Mouse (Mus musculus) monocyte, adult 5-6 weeks (primary cell): Measurements from ENCODE around the gene Ap3b2. TPM values are rescaled to one million over a fixed set of nuclear protein-coding genes. Genes with fewer than 3 reads are reported as not detected.

Source experiments
- ATAC-seq: fragments of 153-309, 156-312 bp; replicated peaks from 2 replicates; pipeline ENCODE4 v1.8.0; 2017; ENCODE audit warnings: mild to moderate bottlenecking; ENCODE audit not compliant: low TSS enrichment, insufficient number of reproducible peaks, severe bottlenecking, poor library complexity, low FRiP score
- total RNA-seq: library from RNA; stranded (forward); fragments of 200-1000, 200-491, 200-594 nt; gene quantifications from 3 replicates; pipeline ENCODE4 v1.2.3, GENCODE M21; 2017

Ap3b2 gene
- not detected in 3 replicates for total RNA-seq

DNA sequence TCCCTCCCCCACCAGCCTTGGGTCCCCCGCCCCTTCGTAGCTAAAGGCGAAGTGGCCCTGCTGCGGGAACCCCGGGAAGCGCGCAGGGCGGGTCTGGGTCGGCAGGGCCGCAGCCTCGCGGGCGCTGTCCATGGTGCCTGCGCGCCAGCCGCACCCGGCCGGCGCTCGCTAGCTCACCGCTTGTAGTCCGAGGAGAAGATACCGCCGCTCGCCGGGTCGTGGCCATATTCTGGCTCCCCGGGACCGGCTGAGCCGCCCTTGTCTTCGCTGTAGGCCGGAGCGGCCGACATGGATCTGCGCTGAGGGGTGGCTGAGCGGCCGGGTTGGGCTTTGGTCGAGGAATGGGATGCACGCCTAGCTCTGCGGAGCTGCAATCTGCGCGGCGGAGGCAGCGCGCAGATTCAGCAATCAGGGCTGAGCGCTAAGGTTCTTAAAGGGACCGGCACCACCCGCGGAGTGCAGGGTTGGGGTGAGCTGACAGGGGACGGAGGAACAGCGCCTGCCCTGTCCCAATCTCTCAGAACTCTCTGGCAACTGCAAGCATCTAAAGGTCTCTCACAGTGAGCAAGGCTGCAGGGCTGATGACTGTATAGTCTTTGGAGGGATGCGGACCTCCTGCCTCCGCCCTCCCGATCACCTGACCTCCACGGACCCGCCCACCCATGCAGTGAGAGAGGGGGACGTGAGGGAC, at the start of gene Ap3b2:
Ap3b2 (minus strand) TSS at position 595 of the 691 bp plus-strand sequence.
- ATAC-seq = no peak

DNA sequence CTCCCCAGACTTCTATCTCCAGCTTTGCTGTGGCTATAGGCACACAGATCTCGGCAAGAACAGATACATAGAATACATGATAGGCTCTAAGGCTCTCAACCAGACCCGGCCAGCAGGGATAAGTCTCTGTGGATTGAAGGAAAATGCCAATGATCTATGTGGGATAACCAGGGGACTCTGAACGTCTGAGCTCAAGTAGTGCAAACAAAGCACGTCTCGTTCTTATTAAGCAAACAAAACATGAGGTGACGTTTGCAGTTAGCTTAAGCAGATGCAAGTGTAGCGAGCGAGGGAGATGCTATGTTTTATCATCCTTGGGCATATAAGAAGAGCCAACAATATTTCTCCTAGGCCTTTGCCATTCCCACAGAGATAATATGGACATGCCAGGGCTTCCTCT, 49.2 kb upstream of the Ap3b2 start:
- no peak for ATAC-seq

DNA sequence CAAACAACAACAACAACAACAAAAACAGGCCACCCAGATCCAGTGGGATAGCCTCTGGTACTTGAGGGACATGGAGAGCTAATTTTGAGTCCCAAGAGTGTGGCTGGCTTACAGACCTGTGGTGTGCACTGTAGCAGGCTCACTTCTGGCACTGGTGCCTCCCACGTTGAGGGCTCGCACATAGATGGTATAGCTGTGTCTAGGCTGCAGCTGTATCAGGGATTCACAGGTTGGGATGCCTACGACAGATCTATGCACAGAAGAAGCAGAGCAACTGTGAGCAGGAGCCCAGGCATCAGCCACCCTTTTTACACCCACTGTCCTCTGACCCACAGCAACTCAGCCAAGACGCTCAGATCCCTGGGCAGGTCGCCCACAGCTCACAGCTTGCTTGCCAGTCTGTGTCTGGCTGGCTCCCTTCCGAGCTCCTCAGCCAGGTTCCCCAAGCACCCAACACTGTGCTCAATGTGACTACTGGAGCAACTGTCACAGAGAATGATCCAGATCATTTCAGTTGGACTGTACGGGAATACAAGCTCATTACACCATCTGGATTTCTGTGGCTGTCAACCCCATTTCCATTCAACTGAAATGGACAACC, 48.3 kb upstream of the Ap3b2 start:
- no peak for ATAC-seq

DNA sequence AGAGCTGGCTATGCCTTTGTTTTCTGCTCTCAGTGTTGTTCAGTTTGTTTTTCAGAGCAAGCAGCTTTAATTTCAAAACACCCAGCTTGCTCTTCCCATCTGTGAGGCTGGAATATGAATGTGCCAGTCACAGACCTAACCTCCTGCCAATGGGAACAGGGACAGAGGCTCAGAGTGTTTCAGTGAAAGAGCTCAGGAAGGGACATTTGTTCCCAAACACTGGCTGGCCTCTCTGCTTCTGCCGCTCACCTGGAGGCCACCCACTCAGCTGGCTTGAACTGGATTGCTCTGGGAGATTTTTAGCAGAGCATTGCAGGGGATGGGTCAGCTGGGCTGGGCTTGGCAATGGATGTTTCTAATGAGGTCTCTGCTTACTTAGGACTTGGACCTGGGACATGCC, 47.3 kb upstream of the Ap3b2 start:
- ATAC-seq = no peak

DNA sequence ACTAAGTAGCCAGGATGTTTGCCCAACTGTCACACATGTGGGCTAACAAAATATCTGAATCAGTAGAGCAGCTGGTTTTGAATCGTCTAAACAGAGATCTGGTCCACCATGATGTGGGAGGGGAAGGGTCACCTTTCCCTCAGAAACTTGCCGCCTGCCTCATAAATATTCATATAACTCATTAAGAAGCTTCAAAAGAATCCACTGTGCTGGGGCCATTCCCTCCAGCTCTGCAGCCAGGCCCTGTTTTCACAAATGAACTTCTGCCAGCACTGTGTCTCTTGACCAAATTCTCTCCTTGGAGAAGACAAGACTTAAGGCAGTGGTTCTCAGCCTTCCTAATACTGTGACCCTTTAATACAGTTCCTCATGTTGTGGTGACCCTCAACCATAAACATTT, 45.8 kb upstream of the Ap3b2 start:
- no peak for ATAC-seq

DNA sequence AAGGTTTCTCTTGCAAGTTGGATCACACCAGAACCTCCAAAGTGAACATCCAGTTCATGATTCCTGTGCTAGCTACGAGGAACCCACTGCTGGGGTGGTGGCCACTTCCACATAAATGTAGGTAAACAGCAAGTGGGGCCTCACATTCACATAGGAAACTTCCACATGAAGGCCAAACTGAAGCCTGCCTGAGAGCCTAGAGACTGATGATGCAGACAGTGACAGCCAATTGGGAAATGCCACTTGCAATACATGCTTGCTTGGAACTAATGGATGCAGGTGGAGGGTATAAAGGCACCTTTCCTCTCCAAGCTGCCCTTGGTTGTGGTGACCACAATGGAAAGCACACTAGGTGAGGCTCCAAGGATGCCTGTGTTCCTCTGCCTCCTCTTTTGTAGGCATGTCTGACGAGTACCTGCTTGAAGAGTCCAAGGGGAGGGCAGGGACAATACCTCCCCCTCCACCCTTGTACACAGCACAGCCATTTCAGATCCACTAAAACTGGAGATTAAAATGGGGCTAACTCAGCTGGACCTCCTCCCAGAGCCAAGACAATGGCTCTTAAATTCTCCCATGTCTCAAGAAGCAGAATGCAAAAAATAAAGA, 44.4 kb upstream of the Ap3b2 start:
- no peak for ATAC-seq

DNA sequence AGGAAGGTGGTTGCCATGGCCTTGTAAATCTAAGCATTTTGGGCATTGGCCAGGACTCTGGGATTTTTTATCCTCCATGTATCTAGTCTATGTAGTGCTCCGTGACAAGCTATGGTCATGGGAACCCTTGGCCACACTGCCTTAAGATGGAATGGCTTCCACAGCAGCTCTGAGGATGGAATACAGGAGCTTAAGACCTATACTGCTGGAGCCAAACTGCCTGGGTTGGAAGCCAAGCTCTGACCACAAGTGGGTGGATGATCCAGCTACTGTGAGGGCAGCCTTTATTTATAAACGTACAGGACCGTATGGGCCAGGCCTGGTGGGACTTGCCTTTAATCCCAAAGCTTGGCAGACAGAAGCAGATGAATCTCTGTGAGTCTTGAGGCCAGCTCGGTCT, 42.8 kb upstream of the Ap3b2 start:
- ATAC-seq = no peak

DNA sequence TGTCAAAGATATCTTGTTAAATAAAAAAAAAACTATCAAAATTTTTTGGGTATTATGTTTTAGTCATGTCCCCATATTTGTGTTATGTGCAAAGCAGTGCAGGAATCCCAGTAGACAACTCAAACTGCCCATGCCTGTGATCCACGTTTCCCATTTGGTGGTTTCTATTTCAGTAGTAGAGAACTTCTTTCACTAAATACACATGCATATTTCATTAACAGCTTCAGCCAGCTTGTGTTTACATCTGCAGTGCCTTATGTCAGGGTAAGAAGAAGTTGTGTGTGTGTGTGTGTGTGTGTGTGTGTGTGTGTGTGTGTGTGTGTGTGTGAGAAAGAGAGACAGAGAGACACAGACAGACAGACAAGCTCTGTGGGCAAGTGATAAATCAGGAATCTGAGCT, 37.7 kb upstream of the Ap3b2 start:
- no peak for ATAC-seq

DNA sequence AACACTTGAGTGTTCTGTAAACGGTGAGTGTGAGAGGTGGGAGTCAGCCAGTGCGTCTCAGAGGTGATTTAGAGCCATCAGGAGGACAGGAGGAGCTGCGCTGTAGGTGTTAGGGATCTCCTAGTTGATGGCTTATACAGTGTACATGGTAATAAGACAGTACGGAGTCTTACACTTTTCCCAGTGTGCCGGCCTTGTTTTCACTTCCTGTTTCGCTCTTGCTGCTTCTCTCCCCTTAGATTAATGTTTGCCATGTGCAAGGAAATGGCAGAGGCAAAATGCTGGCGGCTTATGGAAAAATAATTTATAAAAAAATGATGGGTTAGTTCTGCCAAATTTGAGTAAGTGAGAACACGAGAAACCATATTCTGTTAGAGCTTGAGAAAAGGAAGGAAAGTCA, 35.2 kb upstream of the Ap3b2 start:
- ATAC-seq = no peak

DNA sequence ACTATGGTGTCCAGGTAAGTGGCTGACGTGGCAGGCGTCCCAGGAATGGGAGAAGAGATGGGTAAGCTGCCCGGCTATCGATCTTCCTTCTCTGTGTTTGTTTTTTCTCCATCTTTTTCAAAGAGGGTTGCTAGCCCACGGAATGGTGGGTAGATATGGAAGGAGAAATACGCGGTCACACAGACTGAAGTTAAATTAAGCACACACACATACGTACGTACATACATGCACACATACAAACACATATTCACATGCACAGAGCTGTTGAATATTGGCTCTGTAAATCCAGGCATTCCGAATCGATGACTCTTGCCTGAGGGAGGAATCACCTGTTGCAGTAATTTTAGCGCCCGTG, 29.9 kb upstream of the Ap3b2 start:
- no peak for ATAC-seq

DNA sequence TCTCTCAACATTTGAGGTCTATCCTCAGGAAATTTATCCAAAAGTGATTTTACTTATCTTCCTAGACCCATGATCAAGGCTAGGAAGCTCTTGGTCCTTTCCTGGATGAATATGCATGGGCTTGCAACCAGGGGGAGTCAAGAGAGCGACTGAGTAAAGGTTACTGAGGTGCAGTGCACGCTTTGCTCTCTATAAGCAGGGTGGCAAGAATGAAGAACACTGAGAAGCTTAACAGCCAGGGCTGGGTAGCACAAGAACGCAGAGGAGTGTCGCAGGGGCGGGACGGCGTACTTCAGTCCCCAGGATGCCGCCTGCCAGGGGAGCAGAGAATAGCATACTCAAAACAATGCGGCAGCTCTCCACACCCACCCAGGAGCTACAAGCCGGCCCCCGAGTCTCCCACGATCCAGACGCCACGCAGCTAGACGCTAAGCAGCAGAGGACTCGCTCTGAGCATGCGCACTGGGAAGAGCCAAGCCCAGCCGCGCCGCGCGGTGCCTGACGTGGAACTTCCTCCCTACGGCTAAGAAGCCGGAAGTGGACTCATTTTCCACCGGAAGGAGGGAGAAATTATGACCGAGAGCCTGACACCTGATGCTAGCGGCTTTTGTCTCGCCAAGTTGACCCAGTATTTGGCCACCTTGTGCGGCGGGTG, 29.4 kb upstream of the Ap3b2 start:
- peak; percentile 98 for ATAC-seq

DNA sequence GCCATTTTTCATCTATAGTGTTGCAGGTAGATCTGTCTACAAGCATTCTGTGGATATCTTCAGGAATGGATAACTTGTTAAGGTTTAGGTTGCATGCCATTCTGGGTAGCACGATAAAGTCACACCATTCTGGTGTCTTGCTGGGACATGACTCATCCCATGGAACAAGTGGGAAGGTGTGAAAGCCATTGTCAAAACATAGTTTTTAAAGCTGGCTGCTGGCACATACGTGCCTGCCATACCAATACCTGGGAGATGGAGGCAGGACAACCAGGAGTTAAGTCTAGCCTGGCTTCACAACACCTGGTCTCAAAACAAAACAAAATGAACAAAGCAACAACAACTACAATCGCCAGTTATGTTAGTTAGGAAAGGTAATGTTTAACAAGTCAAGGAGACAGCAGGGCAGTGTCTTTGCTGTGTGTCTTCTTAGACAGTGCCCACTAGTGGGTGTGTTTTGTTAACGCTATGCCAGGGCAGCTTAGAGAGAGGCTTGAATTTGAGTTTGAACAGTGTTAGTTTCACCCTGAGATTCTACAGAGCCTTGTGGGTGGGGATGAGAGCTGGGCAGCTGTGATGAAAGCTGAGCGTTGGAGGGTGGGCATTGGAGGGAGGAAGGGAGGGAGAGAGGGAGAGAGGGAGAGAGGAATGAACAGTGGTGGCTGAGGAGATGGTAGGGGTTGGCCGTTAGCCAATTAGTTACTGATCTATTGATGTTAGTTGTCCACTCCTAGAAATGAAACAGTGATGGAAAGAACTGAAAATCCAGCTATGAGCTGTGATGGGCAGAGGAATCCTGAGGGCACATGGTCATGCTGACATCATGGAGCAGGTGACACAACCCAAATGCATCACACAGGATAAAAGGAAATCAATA, 22.7 kb upstream of the Ap3b2 start:
- no peak for ATAC-seq

DNA sequence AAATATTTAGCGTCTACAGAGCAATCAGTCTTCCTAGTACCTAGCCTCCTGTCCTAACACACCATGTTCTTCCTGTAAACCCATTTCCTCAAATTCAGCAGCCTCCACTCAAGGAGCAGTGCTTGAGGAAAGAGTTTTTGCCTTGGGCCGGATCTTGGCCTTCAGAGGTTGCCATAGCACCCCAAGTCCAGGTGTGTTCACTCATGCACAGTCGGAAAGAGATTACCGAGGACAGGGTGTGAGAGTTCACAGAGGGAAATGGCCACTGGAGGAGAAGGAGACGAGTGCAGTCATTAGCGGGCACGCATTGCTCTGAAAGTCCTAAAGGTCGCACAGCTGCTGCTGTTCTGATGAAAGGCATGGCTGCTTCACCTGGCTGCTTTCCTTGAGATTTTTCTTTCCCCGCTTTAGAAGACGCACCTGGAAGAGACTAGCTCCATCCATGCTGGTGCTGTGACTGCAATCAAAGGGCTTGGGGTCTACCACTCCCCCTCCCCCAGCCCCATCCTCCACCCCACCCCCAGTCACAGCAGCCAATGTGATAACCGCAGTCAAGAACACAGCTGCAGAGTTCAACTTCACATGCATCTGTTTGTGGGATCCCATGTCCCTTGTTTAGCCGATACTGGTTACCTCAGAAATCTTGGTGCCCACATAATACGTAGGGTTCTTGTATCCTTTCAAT, 21.3 kb upstream of the Ap3b2 start:
- no peak for ATAC-seq

DNA sequence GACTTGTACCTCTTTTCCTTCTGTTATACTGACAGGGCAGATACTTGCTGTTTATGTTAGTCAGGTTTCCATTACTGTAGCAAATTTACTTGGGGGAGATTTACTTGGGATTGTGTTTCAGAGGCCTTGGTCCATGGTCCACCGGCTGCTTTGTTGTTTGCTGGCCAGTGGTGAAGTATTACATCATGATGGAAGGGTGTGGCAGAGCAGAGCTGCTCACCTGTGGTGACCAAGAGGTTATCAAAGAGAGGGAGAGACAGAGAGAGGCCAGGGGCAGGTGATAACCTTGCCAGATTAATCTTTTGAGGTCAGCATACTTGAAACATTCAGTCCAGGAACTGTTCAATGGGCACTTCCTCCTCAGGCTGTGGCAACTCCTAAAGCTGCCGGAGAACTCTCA, 7.3 kb upstream of the Ap3b2 start:
- ATAC-seq = no peak

DNA sequence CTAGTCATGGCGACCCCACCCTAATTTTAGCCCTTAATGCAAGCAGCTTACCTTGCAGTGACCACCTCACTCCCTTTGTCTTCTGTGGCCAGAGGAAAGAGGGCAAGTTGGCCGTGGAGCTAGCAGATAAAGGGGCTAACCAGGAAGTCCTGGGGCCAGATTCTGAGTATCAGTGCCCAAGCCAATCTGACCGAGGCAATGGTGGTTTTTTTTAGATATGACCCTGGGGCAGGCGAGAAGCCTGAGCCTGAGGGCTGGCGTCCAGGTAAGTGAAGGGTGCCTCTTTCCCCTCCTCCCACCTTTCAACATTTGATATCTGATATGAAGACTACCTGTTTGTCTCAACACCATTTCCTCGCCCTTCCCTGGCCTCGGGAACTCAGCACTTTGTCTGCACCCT, 4.5 kb upstream of the Ap3b2 start, which contains the start of gene BC048679:
BC048679 (minus strand) TSS at position 101 of the 400 bp plus-strand sequence.
- ATAC-seq = no peak

DNA sequence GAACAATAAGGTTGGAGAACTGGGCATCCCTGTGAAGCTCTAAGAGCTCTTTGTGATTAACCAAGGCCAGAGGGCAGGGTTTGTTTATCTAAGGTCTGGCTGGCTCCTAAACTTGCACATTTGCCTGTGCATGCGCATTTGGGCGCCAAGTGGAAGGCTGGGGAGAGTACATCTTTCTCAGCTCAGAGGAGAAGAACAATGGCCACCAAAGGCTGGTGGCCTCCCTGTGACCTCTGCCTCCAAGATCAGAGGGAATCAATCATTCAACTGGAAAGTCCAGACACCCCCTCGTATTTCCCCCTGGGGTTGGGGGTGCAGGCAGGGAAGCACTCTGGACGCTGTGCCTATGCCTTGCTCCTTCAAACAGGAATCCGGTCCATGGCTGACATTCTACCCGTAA, 3.4 kb upstream of the Ap3b2 start:
- no peak for ATAC-seq

DNA sequence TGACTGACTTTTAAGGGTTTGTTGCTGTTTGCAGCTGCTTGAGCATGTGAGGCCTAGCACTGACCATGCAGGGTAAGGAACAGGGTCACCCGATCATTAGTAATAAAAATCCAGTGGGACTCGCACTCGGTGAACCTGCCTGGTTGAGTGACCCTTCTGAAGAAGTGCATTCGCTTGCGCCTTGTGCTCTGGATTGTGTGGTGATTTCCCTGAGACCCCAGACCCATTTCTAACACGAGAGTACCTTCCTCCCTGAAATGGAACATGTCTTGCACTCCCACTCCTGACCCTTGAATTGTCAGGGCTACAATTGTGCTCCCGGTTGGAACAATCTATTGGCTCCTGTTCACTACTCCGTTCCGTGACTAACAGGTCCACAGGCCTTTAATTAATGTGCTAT, 1.1 kb downstream of the Ap3b2 start:
- no peak for ATAC-seq

DNA sequence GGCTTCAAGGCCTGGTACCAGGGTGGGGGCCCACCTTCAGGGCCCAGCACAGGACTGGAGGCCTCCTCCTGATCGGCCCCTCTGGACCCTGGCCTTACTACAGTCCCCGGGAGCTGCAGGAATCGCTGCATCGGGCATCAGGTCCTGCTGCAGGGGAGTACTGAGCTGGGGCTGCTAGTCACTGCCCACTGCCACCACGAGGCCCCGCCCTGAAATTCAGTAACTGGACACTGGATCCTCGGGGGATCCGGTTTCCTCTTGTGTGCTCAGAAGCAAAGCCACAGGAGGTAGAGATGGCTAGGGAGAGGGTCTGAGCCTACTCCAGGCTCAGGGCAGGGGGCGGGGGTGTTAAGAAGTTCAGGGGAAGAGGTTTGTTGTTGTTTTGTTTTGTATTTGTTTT, 4.1 kb downstream of the Ap3b2 start:
- ATAC-seq = no peak
